Mouse (Mus musculus): ENCODE data around the gene Amer2. TPM values are rescaled to one million over a fixed set of nuclear protein-coding genes. Genes with fewer than 3 reads are reported as not detected.
"Not testable (repeated sequence)": the region's sequence is repeated elsewhere in the genome, so short reads cannot be mapped to it uniquely, and the experiment has no call there.

Gene Amer2
- total RNA-seq (2021), result under 1 TPM; 0.02 TPM
- long read RNA-seq, experiment 1, result 0 reads
- long read RNA-seq, experiment 2, result 0 reads

DNA sequence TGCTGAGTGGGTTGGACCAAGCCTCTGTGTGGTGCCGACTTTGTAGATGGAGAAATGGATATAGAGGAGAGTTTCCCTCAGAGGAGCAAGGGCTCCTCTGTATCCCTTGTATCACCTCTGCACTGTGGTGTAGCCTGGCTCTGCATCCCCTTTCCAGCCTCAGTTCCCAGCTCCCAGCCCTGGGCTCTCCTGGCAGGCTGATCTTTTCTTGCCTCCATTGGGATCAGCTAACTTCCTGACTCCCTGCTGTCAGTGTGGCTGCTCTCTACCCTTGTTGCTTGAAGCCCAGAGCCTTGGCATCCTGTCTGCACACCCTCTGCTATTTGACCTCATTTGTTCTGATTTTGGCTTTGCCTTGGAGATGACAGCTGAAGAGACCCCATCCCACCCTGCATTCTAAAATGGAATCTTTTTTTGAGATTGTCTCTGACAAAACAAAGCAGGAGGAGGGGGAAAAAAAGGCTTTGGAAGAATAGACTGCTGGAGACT, at the start of gene Amer2:
TSS of gene Amer2 (plus strand) at position 439 of the 489 bp plus-strand sequence.
- no peak for DNase-seq (ENCODE audit: low spot score)

DNA sequence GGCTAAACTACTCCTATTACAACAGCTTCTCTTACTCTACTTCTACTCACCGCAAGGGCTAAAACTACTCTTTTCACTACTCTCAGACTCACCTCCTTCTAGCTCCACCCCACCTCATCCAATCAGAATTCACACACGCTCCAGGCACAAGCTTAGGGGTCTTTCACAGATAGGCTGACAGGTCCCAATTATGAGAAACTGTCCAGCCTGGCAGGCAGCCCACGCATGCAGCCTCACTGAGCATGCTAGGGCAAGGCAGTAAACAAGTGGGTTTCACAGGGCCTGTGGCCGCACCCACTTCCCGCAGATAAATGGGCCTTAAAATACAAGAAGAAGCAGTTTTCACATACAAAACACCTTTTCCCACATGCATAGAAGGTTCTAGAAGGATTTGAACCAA, 33.1 kb upstream of the Amer2 start:
- DNase-seq (ENCODE audit: low spot score), result not testable (repeated sequence)

DNA sequence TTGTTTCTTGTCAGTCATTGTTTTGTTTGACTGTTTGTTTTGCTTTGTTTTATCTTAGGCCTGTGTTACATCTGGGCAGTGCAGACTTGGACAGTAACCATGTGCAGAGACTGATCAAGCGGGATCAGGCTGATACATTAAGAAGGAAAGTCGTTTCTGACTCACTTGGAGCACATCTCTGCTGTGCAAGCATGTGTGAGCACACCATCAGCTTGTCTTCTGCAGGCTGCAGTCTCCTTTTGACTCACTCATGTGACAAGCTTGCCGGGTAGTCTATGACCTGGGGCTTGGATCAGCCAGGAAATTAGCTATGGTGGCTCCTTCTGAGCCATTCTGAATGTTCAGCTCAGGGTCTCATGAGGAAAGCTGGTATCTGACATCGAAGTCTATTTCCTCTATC, 32.5 kb upstream of the Amer2 start:
- no peak for DNase-seq (ENCODE audit: low spot score)

GRCm38 (mm10) chr14:60345326-60345876, 27.7 kb upstream of the Amer2 start:
- no peak for DNase-seq (ENCODE audit: low spot score)

GRCm38 (mm10) chr14:60358347-60358746, 14.7 kb upstream of the Amer2 start:
- no peak for DNase-seq (ENCODE audit: low spot score)

DNA sequence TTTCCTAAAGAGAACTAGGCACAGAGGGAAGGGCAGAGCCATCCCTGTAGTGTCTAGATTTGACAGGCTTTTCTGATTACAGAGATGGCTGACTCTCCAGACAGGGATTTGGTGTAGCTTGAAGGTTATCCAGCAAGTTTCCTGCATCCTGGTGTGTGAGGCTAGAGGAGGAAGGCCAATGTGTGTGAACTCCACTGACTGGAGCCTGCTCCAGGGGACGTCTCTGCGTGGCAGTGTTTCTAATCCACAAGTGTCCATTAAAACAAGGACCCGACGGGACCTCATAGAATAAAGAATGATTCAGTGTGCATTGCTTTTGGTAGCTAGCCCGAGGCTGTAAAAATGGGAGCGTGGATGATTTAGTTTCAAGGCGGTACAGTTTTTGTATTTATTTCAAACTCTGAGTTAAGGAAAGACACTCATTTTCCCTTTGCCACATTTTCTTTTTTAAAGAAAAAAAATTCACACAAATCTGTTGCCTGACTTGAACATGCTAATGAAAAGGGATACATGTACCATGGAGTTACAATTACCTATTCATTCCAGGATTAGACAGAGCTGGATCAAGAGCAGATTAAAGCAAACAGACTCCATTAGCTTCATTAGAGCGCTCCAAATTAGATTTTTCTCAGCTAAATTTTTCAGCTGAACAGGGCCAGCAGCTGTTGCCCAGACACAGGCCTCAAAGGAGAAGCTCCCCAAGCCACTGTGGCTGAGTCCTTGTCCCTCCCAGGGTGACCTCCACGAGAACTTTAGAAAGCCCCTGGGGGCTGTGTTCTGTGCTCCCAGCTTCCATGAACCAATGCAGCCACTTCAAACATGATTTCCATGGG, 11.5 kb upstream of the Amer2 start:
- no peak for DNase-seq (ENCODE audit: low spot score)

GRCm38 (mm10) chr14:60366729-60367128, 6.3 kb upstream of the Amer2 start:
- no peak for DNase-seq (ENCODE audit: low spot score)

- no peak for DNase-seq (ENCODE audit: low spot score)
Measured at GRCm38 (mm10) chr14:60368769-60369666, 4.0 kb upstream of the Amer2 start.

DNA sequence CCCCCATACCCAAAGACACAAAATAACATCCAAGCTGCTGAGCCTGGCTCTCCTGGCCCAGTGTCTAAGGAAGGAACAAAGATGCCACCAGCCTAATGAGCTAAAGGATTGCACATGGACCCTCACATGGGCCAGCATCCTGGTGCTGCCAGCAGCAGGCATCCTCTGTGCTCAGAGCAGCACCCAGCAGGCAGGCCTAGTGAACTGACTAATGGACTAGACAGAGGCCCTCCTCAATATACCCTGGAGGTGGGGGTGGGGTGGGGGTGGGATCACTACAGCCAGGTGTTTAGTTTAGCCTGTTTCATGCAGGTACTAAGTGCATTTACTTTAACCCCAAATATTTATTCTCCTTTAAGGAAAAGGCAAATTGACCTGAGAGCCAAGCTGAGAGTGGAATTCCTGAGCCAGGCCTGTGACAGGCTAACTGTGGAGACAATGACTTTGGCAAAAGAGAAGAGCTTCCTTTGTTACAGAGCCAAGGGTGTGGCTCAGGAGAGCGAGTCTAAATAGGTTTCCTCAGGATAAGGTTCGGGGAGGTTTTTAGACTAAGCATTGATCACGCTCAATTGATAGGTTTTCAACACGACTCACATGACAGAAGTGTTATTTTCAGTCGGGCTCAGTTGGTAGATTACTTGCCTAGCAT, 3.3 kb upstream of the Amer2 start:
- DNase-seq (ENCODE audit: low spot score), result no peak

GRCm38 (mm10) chr14:60377107-60377506, 4.0 kb downstream of the Amer2 start:
- DNase-seq (ENCODE audit: low spot score), result no peak

GRCm38 (mm10) chr14:60377546-60377945, 4.5 kb downstream of the Amer2 start:
- no peak for DNase-seq (ENCODE audit: low spot score)

DNA sequence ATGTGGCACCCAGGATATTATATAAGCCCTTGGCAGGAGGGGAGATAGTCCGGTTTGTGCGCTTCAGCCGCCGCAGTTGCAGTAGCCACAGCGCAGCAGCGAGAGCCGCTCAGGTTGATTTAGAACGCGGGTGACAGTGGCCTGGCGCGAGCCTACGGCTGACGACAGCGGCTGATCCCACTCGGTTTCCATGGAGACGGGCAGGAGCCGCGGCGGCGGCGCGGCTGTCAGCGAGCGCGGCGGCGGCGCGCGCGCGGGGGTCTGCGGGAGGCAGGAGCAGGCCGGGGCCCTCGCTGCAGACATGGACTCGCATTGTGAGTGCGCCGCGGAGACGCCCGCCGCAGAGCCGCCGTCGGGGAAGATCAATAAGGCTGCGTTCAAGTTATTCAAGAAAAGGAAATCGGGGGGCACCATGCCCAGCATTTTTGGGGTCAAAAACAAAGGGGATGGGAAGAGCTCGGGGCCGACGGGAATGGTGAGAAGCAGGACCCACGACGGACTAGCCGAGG, 5.1 kb downstream of the Amer2 start:
- no peak for DNase-seq (ENCODE audit: low spot score)

DNA sequence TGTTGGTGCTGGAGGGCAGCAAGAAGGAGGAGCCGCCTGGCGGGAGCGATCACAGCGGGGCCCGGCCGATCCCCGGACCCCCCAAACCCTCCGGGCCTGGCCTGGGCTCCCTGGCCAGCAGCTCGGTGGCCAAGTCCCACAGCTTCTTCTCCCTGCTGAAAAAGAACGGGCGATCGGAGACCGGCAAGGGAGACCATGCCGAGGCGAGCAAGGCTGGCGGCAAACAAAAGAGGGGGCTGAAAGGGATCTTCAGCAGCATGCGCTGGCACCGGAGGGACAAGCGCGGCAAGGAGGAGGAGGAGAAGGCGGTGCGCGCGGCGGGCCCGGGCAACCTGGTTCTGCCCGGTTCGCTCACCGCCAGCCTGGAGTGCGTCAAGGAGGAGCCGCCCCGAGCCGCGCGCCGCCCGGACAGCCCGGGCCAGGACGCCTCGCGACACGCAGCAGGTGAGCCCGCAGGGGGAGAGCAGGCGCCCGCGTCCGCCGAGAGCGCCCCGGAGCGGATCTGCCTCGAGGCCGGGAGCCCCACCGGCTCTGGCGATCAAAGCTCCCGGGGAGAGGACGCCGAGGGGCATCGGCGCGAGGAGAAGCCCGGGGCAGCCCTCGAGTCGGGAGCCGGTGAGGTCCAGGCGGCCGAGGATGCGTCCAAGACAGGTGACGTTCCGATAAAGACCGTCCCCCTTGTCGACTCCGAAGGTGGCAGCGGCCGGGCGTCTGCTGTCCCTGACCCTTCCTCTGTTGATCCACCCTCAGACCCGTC, 5.7 kb downstream of the Amer2 start:
- no peak for DNase-seq (ENCODE audit: low spot score)

DNA sequence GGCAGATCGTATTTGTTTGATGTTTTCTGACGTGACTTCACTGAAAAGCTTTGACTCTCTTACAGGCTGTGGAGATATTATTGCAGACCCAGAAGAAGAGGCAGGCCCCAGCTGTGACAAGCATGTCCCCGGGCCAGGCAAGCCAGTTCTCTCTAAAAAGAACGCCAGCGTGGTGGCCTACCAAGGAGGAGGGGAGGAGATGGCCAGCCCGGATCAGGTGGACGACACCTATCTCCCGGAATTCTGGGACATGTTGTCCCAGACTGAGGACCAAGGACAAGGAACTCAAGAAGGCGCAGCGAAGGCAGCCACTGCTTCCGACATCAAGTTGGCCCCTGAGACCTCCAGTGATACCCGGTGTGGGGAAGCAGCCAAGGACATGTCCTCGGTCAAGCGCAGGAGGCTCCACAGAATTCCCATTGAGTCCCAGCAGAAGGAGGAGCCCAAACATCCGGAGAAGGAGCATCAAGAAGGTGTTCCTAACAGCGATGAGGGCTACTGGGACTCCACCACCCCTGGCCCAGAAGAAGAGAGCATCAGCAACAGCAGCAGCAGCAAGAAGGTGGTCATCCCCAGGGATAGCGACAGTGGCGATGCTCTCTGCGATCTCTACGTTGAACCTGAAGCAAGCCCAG, 6.4 kb downstream of the Amer2 start:
- no peak for DNase-seq (ENCODE audit: low spot score)

DNA sequence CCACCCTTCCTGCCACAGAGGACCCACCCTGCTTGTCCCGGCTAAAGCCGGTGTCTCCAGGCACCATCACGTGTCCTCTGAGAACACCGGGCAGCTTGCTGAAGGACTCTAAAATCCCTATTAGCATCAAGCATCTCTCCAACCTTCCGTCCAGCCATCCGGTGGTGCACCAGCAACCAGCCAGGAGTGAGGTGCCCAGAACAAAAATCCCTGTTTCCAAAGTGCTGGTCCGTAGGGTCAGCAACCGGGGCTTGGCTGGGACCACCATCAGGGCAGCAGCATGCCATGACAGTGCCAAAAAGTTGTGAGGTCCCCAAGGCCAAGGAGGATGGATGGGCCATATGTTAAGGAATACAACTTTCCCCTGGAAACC, 6.9 kb downstream of the Amer2 start:
- no peak for DNase-seq (ENCODE audit: low spot score)

DNA sequence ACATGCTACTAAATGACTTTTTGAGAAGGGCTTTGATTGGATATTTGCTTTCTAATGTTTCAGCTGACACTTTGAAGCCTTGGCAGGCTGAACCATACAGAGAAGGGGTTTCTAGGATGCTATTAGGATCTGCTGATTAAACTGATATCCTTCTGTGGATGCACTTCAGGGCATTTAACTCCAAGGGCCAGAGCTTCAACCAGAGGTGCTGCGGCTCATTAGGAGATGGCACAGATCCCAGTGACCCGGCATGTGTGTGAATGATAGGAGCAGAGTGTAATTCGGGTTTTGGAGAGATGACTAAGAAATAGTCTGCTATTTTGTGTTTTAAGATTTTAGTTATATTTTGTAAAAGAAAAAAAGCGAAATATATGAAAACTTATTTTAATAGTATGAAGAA, 8.6 kb downstream of the Amer2 start:
- no peak for DNase-seq (ENCODE audit: low spot score)

- no peak for DNase-seq (ENCODE audit: low spot score)
Measured at GRCm38 (mm10) chr14:60383816-60384215, 10.8 kb downstream of the Amer2 start.

DNA sequence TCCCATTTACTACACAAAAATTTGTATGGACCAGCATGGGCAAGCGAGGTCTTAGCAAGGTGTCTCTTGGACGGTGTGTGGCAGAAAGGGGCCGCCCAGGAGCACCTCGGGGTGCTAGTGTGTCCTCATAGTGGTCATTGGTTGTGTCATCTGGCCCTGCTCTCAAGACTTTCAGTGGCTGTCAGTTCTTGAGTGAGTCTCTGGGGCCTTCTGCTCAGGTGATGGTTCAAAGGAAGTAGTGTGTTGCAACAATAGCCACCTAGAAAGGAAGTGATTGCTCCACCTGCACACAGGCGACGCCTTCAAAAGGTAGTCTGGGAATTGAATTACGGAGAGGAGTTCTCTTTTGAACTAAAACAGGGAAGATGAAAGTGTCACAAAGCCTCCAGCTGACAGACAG, 11.2 kb downstream of the Amer2 start:
- no peak for DNase-seq (ENCODE audit: low spot score)

- no peak for DNase-seq (ENCODE audit: low spot score)
Measured at GRCm38 (mm10) chr14:60385079-60385643, 12.1 kb downstream of the Amer2 start.

Measured in gastrocnemius, adult 18-20 months (tissue).